Mouse (Mus musculus) ES-E14 (cell line): ENCODE results near the gene Hs3st3a1.

Source experiments
- HCFC1 ChIP-seq: IDR thresholded peaks from 2 replicates; pipeline ENCODE4 v1.6.1; 2012; ENCODE audit warnings: low read length, inconsistent platforms, borderline replicate concordance; ENCODE audit not compliant: insufficient read depth
- MAFK ChIP-seq: IDR thresholded peaks from 2 replicates; pipeline ENCODE4 v1.6.1; 2014; ENCODE audit warnings: mild to moderate bottlenecking, low read depth, low read length, inconsistent platforms; ENCODE audit not compliant: insufficient read depth
- ZC3H11A ChIP-seq: IDR thresholded peaks from 2 replicates; pipeline ENCODE4 v1.6.1; 2012; ENCODE audit warnings: low read depth, mild to moderate bottlenecking, inconsistent platforms, low read length, borderline replicate concordance

GRCm38 (mm10) chr11:64543181-64543641 is 108.1 kb downstream of the Hs3st3a1 start:
- TF ChIP-seq HCFC1 (no peak), ZC3H11A (no peak), MAFK (no peak)
